Mouse (Mus musculus) macrophage (primary cell): ENCODE data around the gene Prss48. TPM values are rescaled to one million over a fixed set of nuclear protein-coding genes. Genes with fewer than 3 reads are reported as not detected.

Source experiments
- H3K27ac ChIP-seq: fragments of 350-480 bp; formaldehyde crosslinking; 2 replicates; pipeline ENCODE4 v1.9.0; 2021
- H3K36me3 ChIP-seq: fragments of 350-480 bp; formaldehyde crosslinking; 2 replicates; pipeline ENCODE4 v1.9.0; 2021; ENCODE audit errors: inconsistent target
- H3K4me3 ChIP-seq: fragments of 350-480 bp; formaldehyde crosslinking; 2 replicates; pipeline ENCODE4 v1.9.0; 2021; ENCODE audit errors: inconsistent target
- H3K79me2 ChIP-seq: fragments of 350-480 bp; formaldehyde crosslinking; 2 replicates; pipeline ENCODE4 v1.9.0; 2021; ENCODE audit errors: inconsistent target
- WGBS: methylation state at CpG from one replicate; pipeline ENCODE4 v1.1.7; 2026; ENCODE audit warnings: inconsistent platforms; ENCODE audit not compliant: missing documents; 5-methylcytosine and 5-hydroxymethylcytosine counted together
- polyA plus RNA-seq: library from polyadenylated mRNA; stranded (reverse); fragments of 250-400 nt; gene quantifications from 3 replicates; pipeline ENCODE4 v1.2.4, GENCODE M21; 2018; ENCODE audit warnings: inconsistent platforms
- total RNA-seq, 78 experiments: library from RNA; depleted of rRNA; stranded (reverse); fragments of 250-400 nt; gene quantifications; 1 replicate in 9 of 78; 2 replicates in 24 of 78; 3 replicates in 43 of 78; 4 replicates in 2 of 78; pipeline ENCODE4 v1.2.4; 2018; ENCODE audit warnings: inconsistent platforms in 56 of 78

Prss48 gene
- total RNA-seq (2018; cell fraction: chromatin; rRNA removed): not detected
- total RNA-seq (2018; cell fraction: cytosol; rRNA removed): not detected
- not detected for total RNA-seq (2018; cell fraction: nucleus; rRNA removed)
- not detected in 3 replicates for polyA plus RNA-seq

GRCm38 (mm10) chr3:86002423-86002822 is at the start of gene Prss48:
Prss48 (minus strand) TSS chr3:86002491.
- WGBS: 86% methylated on average over 17 of the region's 17 CpGs
- H3K36me3 ChIP-seq: no peaks in the 10 kb centered on the region
- no peaks in the 10 kb centered on the region for H3K79me2 ChIP-seq
- no peak within 1 kb of the TSS for H3K4me3 ChIP-seq
- no peak within 1 kb of the TSS for H3K27ac ChIP-seq

DNA sequence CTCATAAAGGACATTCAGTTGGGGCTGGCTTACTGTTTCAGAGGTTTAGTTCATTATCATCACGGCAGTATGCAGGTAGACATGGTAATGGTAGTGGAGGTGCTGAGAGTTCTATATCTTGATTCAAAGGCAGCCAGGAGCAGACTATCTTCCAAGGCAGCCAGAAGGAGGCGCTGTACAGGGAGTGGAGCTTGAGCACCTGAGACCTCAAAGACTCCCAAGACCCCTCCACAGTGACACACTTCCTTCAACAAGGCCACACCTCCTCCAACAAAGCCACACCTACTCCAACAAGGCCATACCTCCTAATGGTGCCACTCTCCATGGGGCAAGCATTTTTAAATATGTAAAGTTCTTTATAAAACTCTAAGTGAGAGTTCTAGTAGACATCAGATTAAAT is 46.8 kb upstream of the Prss48 start:
- Histone ChIP-seq H3K79me2 (no peaks in the 10 kb centered on the region), H3K4me3 (no peak overlapping the region), H3K27ac (no peak overlapping the region), H3K36me3 (no peaks in the 10 kb centered on the region)
- WGBS: 95% methylated on average over 2 of the region's 2 CpGs

GRCm38 (mm10) chr3:86047686-86048408 is 45.6 kb upstream of the Prss48 start:
- no peaks in the 10 kb centered on the region for H3K79me2 ChIP-seq
- H3K36me3 ChIP-seq: no peaks in the 10 kb centered on the region
- WGBS: 91% methylated on average over 9 of the region's 9 CpGs
- no peak overlapping the region for H3K27ac ChIP-seq
- no peak overlapping the region for H3K4me3 ChIP-seq

- Histone ChIP-seq H3K4me3 (no peak overlapping the region), H3K36me3 (no peaks in the 10 kb centered on the region), H3K27ac (no peak overlapping the region), H3K79me2 (no peaks in the 10 kb centered on the region)
- WGBS: 83% methylated on average over 14 of the region's 14 CpGs
Observed at GRCm38 (mm10) chr3:86040286-86041201, 38.3 kb upstream of the Prss48 start.

DNA sequence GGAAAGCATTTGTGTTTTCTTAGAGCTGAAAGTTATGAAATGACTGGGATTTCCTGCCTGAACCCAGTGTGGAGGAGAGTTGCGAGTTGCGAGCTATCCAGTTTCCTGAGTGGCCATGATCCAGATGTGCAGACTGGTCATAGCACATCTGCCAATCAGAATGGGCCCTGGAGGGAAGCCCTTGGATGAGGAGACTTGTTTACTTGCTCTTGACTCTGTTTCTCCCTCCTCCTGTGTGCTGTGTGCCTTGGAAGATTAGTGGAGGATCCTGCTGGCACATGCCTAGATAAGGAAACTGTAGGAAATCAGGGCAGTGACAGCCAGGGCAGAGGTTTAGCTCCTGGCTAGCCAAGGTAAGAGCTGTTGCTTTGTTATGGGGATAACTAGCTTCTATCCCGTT is 36.4 kb upstream of the Prss48 start:
- Histone ChIP-seq H3K79me2 (no peaks in the 10 kb centered on the region), H3K4me3 (no peak overlapping the region), H3K27ac (no peak overlapping the region), H3K36me3 (no peaks in the 10 kb centered on the region)
- WGBS: 77% methylated on average over 3 of the region's 3 CpGs

GRCm38 (mm10) chr3:86037926-86038484 is 35.7 kb upstream of the Prss48 start:
- WGBS: 85% methylated on average over 9 of the region's 9 CpGs
- H3K36me3 ChIP-seq: no peaks in the 10 kb centered on the region
- no peak overlapping the region for H3K4me3 ChIP-seq
- no peak overlapping the region for H3K27ac ChIP-seq
- H3K79me2 ChIP-seq: no peaks in the 10 kb centered on the region

DNA sequence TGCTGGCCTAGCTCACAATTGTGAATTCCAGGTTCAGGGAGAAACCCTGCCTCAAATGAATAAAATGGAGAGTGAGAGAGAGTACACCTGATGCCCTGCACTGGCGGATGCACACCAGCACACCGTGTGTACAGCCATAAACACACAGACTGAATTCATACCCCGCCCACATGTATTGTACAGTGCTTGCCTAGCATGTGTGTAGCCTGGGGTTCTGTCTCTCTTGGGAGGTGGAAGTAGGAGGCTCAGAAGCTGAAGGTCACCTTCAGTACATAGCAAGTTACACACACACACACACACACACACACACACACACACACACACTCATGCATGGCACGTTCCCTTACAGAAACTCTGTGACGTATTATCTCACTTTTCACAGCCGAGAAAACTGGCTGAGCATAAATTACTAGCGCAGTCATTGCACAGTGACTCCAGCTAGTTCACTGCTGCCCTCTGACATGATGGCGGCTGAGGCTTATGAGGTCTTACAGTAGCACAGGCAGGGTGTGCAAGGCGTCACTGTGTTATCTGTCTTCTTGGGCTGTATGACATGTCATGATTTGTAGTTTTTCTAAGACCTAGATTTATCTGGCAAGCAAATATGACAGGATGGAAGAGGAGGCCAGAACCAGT is 31.3 kb upstream of the Prss48 start:
- WGBS: 94% methylated on average over 9 of the region's 9 CpGs
- H3K36me3 ChIP-seq: no peaks in the 10 kb centered on the region
- H3K4me3 ChIP-seq: no peak overlapping the region
- no peak overlapping the region for H3K27ac ChIP-seq
- no peaks in the 10 kb centered on the region for H3K79me2 ChIP-seq

- no peak overlapping the region for H3K27ac ChIP-seq
- WGBS: 87% methylated on average over 4 of the region's 4 CpGs
- no peaks in the 10 kb centered on the region for H3K79me2 ChIP-seq
- no peaks in the 10 kb centered on the region for H3K36me3 ChIP-seq
- H3K4me3 ChIP-seq: no peak overlapping the region
Observed at GRCm38 (mm10) chr3:86030566-86030965, 28.3 kb upstream of the Prss48 start.

DNA sequence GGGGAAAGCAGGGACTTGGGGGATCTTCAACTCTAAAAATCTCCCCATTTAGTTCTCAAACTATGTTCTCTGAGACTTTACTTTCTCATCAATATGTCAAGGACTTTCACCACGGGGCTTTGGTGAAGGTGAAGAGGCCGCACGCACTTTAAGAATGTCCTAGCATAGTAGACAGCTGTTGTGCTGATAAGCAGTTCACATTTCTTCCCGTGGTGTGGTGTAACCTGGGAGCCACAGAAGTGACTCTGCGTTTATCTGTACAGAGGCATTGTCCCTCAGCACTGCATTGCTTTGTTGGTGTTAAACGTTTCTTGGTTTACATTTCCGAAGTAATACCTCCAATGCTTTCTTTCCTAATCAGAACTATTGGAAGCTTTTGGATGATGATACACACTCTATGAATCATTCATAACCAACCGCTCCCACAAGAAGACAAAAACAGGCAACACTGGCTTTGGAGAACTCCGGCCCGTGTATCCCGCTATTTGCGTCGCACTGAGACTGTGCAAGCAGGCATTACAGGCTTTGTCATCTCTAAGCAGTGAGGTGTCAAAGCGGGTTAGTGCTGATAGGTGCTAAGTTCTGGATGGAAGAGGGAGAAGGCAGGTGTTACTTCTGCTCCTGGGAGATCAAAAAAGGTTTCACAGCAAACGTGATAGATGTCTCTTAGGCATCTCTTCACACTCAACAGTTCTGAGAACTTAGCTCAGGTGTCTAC is 26.5 kb upstream of the Prss48 start:
- Histone ChIP-seq H3K27ac (no peak overlapping the region), H3K4me3 (no peak overlapping the region), H3K79me2 (no peaks in the 10 kb centered on the region), H3K36me3 (no peaks in the 10 kb centered on the region)
- WGBS: 77% methylated on average over 15 of the region's 15 CpGs

- WGBS: 92% methylated on average over 20 of the region's 20 CpGs
Observed at GRCm38 (mm10) chr3:86025341-86026137, 23.2 kb upstream of the Prss48 start.

DNA sequence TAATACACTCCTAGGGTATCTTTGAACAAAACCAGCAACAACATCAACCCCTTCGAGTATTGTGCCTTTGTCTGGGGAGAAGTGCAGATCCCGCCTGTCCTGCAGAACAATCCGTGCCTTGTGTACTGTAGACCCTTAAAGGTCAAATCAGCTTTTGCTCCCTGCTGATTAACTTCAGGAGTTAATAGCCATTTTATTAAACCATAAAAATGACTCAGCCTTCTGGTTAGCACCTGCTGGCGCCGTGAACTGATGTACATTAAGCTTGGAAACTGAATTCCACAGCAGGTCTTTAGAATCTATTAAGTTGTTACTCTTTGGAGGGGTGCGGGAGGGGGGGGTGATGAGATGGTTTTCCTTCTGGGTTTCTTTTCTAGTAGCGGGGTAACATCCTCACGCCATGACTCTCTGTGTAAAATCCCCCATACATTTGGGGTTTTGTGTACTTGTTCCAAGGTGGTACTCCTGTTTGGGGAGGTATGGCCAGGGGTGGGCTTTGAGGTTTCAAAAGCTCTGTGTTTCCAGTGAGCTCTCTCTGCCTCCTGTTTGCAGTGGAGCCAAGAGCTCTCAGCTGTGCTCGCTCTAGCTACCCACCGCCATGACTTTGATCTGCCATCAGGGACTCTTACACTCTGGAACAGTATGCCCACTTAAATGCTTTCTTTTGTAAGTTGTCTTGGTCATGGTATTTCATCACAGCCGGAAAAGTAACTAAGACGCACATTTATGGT is 21.9 kb upstream of the Prss48 start:
- H3K27ac ChIP-seq: no peak overlapping the region
- WGBS: 89% methylated on average over 12 of the region's 12 CpGs
- no peaks in the 10 kb centered on the region for H3K79me2 ChIP-seq
- H3K4me3 ChIP-seq: no peak overlapping the region
- no peaks in the 10 kb centered on the region for H3K36me3 ChIP-seq

More at GRCm38 (mm10) chr3:86025341-86026137, 23.2 kb upstream of the Prss48 start:
- Histone ChIP-seq H3K79me2 (no peaks in the 10 kb centered on the region), H3K4me3 (no peak overlapping the region), H3K36me3 (no peaks in the 10 kb centered on the region), H3K27ac (no peak overlapping the region)

- H3K27ac ChIP-seq: no peak overlapping the region
- no peaks in the 10 kb centered on the region for H3K36me3 ChIP-seq
- H3K4me3 ChIP-seq: no peak overlapping the region
- H3K79me2 ChIP-seq: no peaks in the 10 kb centered on the region
- 89% methylated on average over 4 of the region's 4 CpGs for WGBS
Observed at GRCm38 (mm10) chr3:86021651-86022050, 19.4 kb upstream of the Prss48 start.
